Mouse (Mus musculus) megakaryocyte, embryonic 14.5 days (primary cell): ENCODE results near the gene Deup1. TPM values are rescaled to one million over a fixed set of nuclear protein-coding genes. Genes with fewer than 3 reads are reported as not detected.

Experiments used
- H3K27me3 ChIP-seq: replicated peaks from 2 replicates; pipeline ENCODE3; 2012; ENCODE audit warnings: inconsistent platforms
- H3K36me3 ChIP-seq: replicated peaks from 2 replicates; pipeline ENCODE3; 2012; ENCODE audit warnings: low read length, inconsistent platforms, mixed read lengths
- H3K4me1 ChIP-seq: 2 replicates; pipeline ENCODE4 v1.6.1; 2012; ENCODE audit warnings: inconsistent platforms
- H3K4me3 ChIP-seq: replicated peaks from 2 replicates; pipeline ENCODE3; 2012; ENCODE audit warnings: moderate library complexity, mild to moderate bottlenecking, inconsistent platforms
- H3K9me3 ChIP-seq: 2 replicates; pipeline ENCODE4 v1.6.1; 2012; ENCODE audit warnings: inconsistent platforms
- FLI1 ChIP-seq: IDR thresholded peaks from 2 replicates; pipeline ENCODE4 v1.6.1; 2012; ENCODE audit warnings: low read length, inconsistent platforms, mixed read lengths
- GATA1 ChIP-seq: IDR thresholded peaks from 3 replicates; pipeline ENCODE4 v1.6.1; 2012; ENCODE audit warnings: mixed read lengths, low read length, inconsistent platforms, borderline replicate concordance
- polyA plus RNA-seq: library from polyadenylated mRNA; stranded (reverse); fragments of >175 nt; gene quantifications from 2 replicates; pipeline ENCODE4 v1.2.3, GENCODE M21; 2012; ENCODE audit warnings: low replicate concordance; ENCODE audit not compliant: insufficient read depth

Gene Deup1
- polyA plus RNA-seq, 1 experiment, result not detected

GRCm38 (mm10) chr9:15596598-15596997, 31.1 kb downstream of the Deup1 start:
- TF ChIP-seq GATA1, result no peak
- no peak for TF ChIP-seq FLI1
- Histone ChIP-seq H3K4me1 (no peaks in the 10 kb centered on the region), H3K4me3 (no peak overlapping the region), H3K36me3 (no peaks in the 10 kb centered on the region), H3K27me3 (peaks cover 2% of the 10 kb centered on the region), H3K9me3 (peaks cover 7% of the 10 kb centered on the region)

GRCm38 (mm10) chr9:15594148-15594547, 33.6 kb downstream of the Deup1 start:
- Histone ChIP-seq H3K4me1 (no peaks in the 10 kb centered on the region), H3K27me3 (peaks cover 2% of the 10 kb centered on the region), H3K36me3 (no peaks in the 10 kb centered on the region), H3K9me3 (peaks cover 7% of the 10 kb centered on the region), H3K4me3 (no peak overlapping the region)
- TF ChIP-seq FLI1 (no peak), GATA1 (no peak)

GRCm38 (mm10) chr9:15587157-15587854, 40.4 kb downstream of the Deup1 start:
- H3K27me3 ChIP-seq, result no peaks in the 10 kb centered on the region
- no peaks in the 10 kb centered on the region for H3K4me1 ChIP-seq
- TF ChIP-seq GATA1 (no peak), FLI1 (no peak)
- peaks cover 2% of the 10 kb centered on the region; the same call in 1 of the 2 replicates for H3K9me3 ChIP-seq
- no peak overlapping the region for H3K4me3 ChIP-seq
- H3K36me3 ChIP-seq, result no peaks in the 10 kb centered on the region

DNA sequence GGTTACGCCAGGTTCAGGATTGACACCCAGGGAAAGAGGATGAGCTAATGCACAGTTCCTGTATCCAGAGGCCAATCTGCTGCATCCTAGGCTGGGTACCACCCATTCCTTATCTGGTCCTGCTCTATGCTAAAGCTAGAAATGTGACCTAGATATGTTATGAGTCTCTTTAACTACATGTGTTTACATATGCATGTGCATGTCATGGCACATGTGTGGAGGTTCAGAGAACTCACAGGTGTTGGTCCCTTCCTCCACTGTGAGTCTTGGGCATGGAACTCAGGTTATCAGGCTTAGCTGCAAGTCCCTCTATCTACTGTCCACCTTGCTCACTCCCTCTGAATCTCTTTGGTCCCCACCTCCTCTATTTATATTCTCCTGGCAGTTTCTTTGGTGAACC, 41.8 kb downstream of the Deup1 start:
- H3K36me3 ChIP-seq, result no peaks in the 10 kb centered on the region
- no peaks in the 10 kb centered on the region for H3K27me3 ChIP-seq
- TF ChIP-seq FLI1 (no peak), GATA1 (no peak)
- no peaks in the 10 kb centered on the region for H3K9me3 ChIP-seq
- no peak overlapping the region for H3K4me3 ChIP-seq
- H3K4me1 ChIP-seq, result no peaks in the 10 kb centered on the region

GRCm38 (mm10) chr9:15584209-15584608, 43.5 kb downstream of the Deup1 start:
- Histone ChIP-seq H3K9me3 (no peaks in the 10 kb centered on the region), H3K27me3 (no peaks in the 10 kb centered on the region), H3K4me3 (no peak overlapping the region), H3K36me3 (no peaks in the 10 kb centered on the region), H3K4me1 (no peaks in the 10 kb centered on the region)
- no peak for TF ChIP-seq GATA1
- TF ChIP-seq FLI1, result no peak

DNA sequence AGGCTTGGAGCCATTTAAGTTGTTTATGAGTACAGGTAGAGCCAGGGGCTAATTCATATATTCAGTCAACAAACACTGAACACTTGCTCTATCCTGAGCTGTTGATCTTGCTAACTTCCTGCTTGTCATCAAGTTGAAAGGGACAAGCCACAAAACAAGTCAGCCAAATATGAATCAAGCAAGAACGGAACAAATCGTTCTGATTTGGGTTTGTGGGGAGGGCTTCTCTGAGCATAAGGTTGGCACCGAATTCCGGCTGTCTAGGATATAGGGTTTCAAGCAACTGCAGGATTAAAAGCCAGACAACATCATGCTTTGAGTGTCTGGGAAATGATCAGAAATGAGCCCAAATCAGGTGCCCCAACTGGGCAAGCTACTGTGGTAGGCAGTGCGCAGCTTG, 45.7 kb downstream of the Deup1 start:
- no peak for TF ChIP-seq GATA1
- TF ChIP-seq FLI1, result no peak
- H3K4me3 ChIP-seq, result no peak overlapping the region
- H3K27me3 ChIP-seq, result no peaks in the 10 kb centered on the region
- no peaks in the 10 kb centered on the region for H3K9me3 ChIP-seq
- H3K36me3 ChIP-seq, result no peaks in the 10 kb centered on the region
- H3K4me1 ChIP-seq, result no peaks in the 10 kb centered on the region

DNA sequence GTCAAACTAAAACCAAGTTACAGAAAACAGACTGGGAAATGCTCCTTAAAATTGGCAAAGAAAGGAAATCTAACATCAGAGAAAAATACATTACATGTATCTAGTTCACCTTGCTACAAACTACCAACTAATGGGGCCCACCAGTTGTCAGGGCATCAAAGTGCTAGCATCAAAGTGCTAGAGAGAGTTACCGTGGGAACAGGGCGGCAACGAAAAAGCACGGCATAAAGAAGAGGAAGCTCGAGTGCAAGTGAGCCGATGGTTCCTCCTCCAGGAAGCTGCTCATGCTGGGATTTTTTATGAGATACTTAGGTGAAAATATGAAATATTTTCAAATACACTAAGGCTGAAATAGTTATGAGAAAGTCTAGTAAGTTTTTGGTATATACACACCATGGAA, 47.6 kb downstream of the Deup1 start:
- Histone ChIP-seq H3K4me1 (no peaks in the 10 kb centered on the region), H3K9me3 (no peaks in the 10 kb centered on the region), H3K36me3 (no peaks in the 10 kb centered on the region), H3K27me3 (no peaks in the 10 kb centered on the region), H3K4me3 (no peak overlapping the region)
- no peak for TF ChIP-seq GATA1
- no peak for TF ChIP-seq FLI1

GRCm38 (mm10) chr9:15578946-15579345, 48.8 kb downstream of the Deup1 start:
- Histone ChIP-seq H3K4me1 (no peaks in the 10 kb centered on the region), H3K27me3 (no peaks in the 10 kb centered on the region), H3K4me3 (no peak overlapping the region), H3K36me3 (no peaks in the 10 kb centered on the region), H3K9me3 (no peaks in the 10 kb centered on the region)
- TF ChIP-seq GATA1 (no peak), FLI1 (no peak)

DNA sequence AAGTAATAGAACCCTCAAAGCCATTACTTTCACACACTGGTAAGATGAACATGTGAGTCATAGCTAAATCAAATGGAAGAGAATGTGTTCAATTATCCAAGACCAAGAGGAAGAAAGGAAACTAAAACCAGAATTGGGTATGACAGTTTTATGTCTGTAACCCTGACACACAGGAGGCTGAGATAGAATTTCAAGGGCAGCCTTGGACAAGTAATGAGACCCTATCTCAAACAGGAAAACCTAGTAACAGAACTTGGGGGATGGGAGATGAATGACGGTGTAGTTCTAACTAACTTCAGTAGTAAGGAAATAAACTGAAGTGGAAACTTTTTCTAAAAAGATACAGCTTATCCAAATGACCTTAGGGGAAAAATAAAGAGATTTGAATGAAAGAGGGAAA, 49.3 kb downstream of the Deup1 start:
- Histone ChIP-seq H3K9me3 (no peaks in the 10 kb centered on the region), H3K4me1 (no peaks in the 10 kb centered on the region), H3K36me3 (no peaks in the 10 kb centered on the region), H3K27me3 (no peaks in the 10 kb centered on the region), H3K4me3 (no peak overlapping the region)
- TF ChIP-seq FLI1, result no peak
- TF ChIP-seq GATA1, result no peak

- H3K4me1 ChIP-seq, result no peaks in the 10 kb centered on the region
- TF ChIP-seq GATA1, result no peak
- no peak for TF ChIP-seq FLI1
- no peaks in the 10 kb centered on the region; the same call in 1 of the 2 replicates for H3K9me3 ChIP-seq
Measured at GRCm38 (mm10) chr9:15574750-15575454, 52.8 kb downstream of the Deup1 start.

More at GRCm38 (mm10) chr9:15574750-15575454, 52.8 kb downstream of the Deup1 start:
- no peak overlapping the region for H3K4me3 ChIP-seq
- H3K27me3 ChIP-seq, result no peaks in the 10 kb centered on the region
- H3K36me3 ChIP-seq, result no peaks in the 10 kb centered on the region
